Mouse (Mus musculus) CH12.LX (cell line): ENCODE data around the gene Tssk2. TPM values are rescaled to one million over a fixed set of nuclear protein-coding genes. Genes with fewer than 3 reads are reported as not detected.

Experiments
- DNase-seq: peaks from one replicate; pipeline ENCODE4 v3.0.0-alpha.2; 2013; ENCODE audit errors: extremely low read depth
- H3K27ac ChIP-seq: 2 replicates; pipeline ENCODE4 v1.5.1; 2012; ENCODE audit warnings: low read depth, mild to moderate bottlenecking, control low read depth, moderate library complexity; ENCODE audit not compliant: insufficient read depth
- H3K27me3 ChIP-seq: replicated peaks from 2 replicates; pipeline ENCODE3; 2012; ENCODE audit warnings: inconsistent platforms
- H3K36me3 ChIP-seq, 2 experiments: replicated peaks in 1 of 2; 2 replicates each; pipeline versions ENCODE3 to v1.6.1; 2012; ENCODE audit warnings: inconsistent platforms in 1 of 2, low read length in 1 of 2, mild to moderate bottlenecking in 1 of 2, mixed read lengths in 1 of 2, moderate library complexity in 1 of 2; ENCODE audit not compliant: control insufficient read depth in 1 of 2, insufficient read depth in 1 of 2
- H3K4me1 ChIP-seq, 2 experiments: 2 replicates each; pipeline ENCODE4 v1.6.1; 2012; ENCODE audit warnings: inconsistent platforms in 1 of 2, moderate library complexity in 1 of 2; ENCODE audit not compliant: insufficient read depth in 2 of 2, control insufficient read depth in 1 of 2
- H3K4me2 ChIP-seq: 2 replicates; pipeline ENCODE4 v1.6.1; 2012; ENCODE audit warnings: low read depth, mild to moderate bottlenecking, control low read depth; ENCODE audit not compliant: poor library complexity, insufficient read depth, severe bottlenecking
- H3K4me3 ChIP-seq, 3 experiments: fragments of 150-350 bp in 1 of 3; sonication (generic) in 1 of 3; replicated peaks in 1 of 3; 2 replicates each; pipeline versions ENCODE3 to v1.5.1; 2011 to 2012; ENCODE audit warnings: low read depth in 2 of 3, low read length in 2 of 3, mild to moderate bottlenecking in 2 of 3, moderate library complexity in 2 of 3, control low read depth in 1 of 3, improper control_type of control experiment in 1 of 3, inconsistent platforms in 1 of 3, mixed read lengths in 1 of 3; ENCODE audit not compliant: poor library complexity in 1 of 3
- H3K79me2 ChIP-seq: replicated peaks from 2 replicates; pipeline ENCODE4 v1.6.1; 2012; ENCODE audit warnings: mild to moderate bottlenecking, moderate library complexity; ENCODE audit not compliant: control insufficient read depth, poor library complexity, insufficient read depth, severe bottlenecking; ENCODE audit errors: extremely low read depth
- H3K9ac ChIP-seq: 2 replicates; pipeline ENCODE4 v1.6.1; 2012; ENCODE audit warnings: low read depth, mild to moderate bottlenecking, control low read depth, moderate library complexity; ENCODE audit not compliant: insufficient read depth
- H3K9me3 ChIP-seq: replicated peaks from 2 replicates; pipeline ENCODE3; 2012; ENCODE audit warnings: low read length, inconsistent platforms, mixed read lengths
- CTCF ChIP-seq, 2 experiments: IDR thresholded peaks in 1 of 2; conservative IDR thresholded peaks in 1 of 2; 2 replicates each; pipeline ENCODE4 v1.5.1; 2011 to 2012; ENCODE audit warnings: low read depth in 2 of 2, low read length in 2 of 2, improper control_type of control experiment in 1 of 2, inconsistent platforms in 1 of 2, mild to moderate bottlenecking in 1 of 2, moderate library complexity in 1 of 2
- E2F4 ChIP-seq: IDR thresholded peaks from 2 replicates; pipeline ENCODE4 v1.6.1; 2011; ENCODE audit warnings: low read depth, low read length, improper control_type of control experiment; ENCODE audit not compliant: insufficient replicate concordance
- ELF1 ChIP-seq: IDR thresholded peaks from 2 replicates; pipeline ENCODE4 v1.6.1; 2014; ENCODE audit warnings: low read depth, mild to moderate bottlenecking, inconsistent platforms, low read length, improper control_type of control experiment
- EP300 ChIP-seq: IDR thresholded peaks from 2 replicates; pipeline ENCODE4 v1.6.1; 2011; ENCODE audit warnings: low read length, improper control_type of control experiment
- ETS1 ChIP-seq: conservative IDR thresholded peaks from 2 replicates; pipeline ENCODE4 v1.6.1; 2012; ENCODE audit warnings: low read depth, mild to moderate bottlenecking, inconsistent platforms, low read length, improper control_type of control experiment, moderate library complexity
- HCFC1 ChIP-seq: IDR thresholded peaks from 2 replicates; pipeline ENCODE4 v1.6.1; 2012; ENCODE audit warnings: low read depth, mild to moderate bottlenecking, inconsistent platforms, low read length, improper control_type of control experiment
- JUN ChIP-seq: IDR thresholded peaks from 2 replicates; pipeline ENCODE4 v1.6.1; 2011; ENCODE audit warnings: low read depth, mild to moderate bottlenecking, low read length, improper control_type of control experiment, moderate library complexity; ENCODE audit not compliant: insufficient read depth
- JUND ChIP-seq: conservative IDR thresholded peaks from 2 replicates; pipeline ENCODE4 v1.6.1; 2011; ENCODE audit warnings: low read depth, low read length, improper control_type of control experiment
- KAT2A ChIP-seq: IDR thresholded peaks from 2 replicates; pipeline ENCODE4 v1.6.1; 2012; ENCODE audit warnings: low read length, improper control_type of control experiment, inconsistent platforms; ENCODE audit not compliant: insufficient replicate concordance
- MAFK ChIP-seq: IDR thresholded peaks from 2 replicates; pipeline ENCODE4 v1.6.1; 2011; ENCODE audit warnings: low read length, improper control_type of control experiment; ENCODE audit not compliant: insufficient replicate concordance
- MAX ChIP-seq: IDR thresholded peaks from 2 replicates; pipeline ENCODE4 v1.6.1; 2011; ENCODE audit warnings: low read length, improper control_type of control experiment
- MAZ ChIP-seq: IDR thresholded peaks from 2 replicates; pipeline ENCODE4 v1.6.1; 2012; ENCODE audit warnings: low read depth, mild to moderate bottlenecking, inconsistent platforms, low read length, improper control_type of control experiment, moderate library complexity
- MEF2A ChIP-seq: IDR thresholded peaks from 2 replicates; pipeline ENCODE4 v1.6.1; 2014; ENCODE audit warnings: low read depth, mild to moderate bottlenecking, inconsistent platforms, low read length, improper control_type of control experiment, borderline replicate concordance
- MXI1 ChIP-seq: IDR thresholded peaks from 2 replicates; pipeline ENCODE4 v1.6.1; 2011; ENCODE audit warnings: mild to moderate bottlenecking, low read depth, low read length, improper control_type of control experiment
- MYC ChIP-seq: IDR thresholded peaks from 2 replicates; pipeline ENCODE4 v1.6.1; 2011; ENCODE audit warnings: low read depth, mild to moderate bottlenecking, improper control_type of control experiment, low read length
- NELFE ChIP-seq: IDR thresholded peaks from 2 replicates; pipeline ENCODE4 v1.6.1; 2011; ENCODE audit warnings: low read depth, low read length, improper control_type of control experiment
- RAD21 ChIP-seq: IDR thresholded peaks from 2 replicates; pipeline ENCODE4 v1.6.1; 2011; ENCODE audit warnings: low read depth, mild to moderate bottlenecking, low read length, improper control_type of control experiment, moderate library complexity
- RCOR1 ChIP-seq: conservative IDR thresholded peaks from 2 replicates; pipeline ENCODE4 v1.6.1; 2012; ENCODE audit warnings: low read depth, mild to moderate bottlenecking, inconsistent platforms, low read length, improper control_type of control experiment
- SIN3A ChIP-seq: IDR thresholded peaks from 2 replicates; pipeline ENCODE4 v1.6.1; 2012; ENCODE audit warnings: low read length, improper control_type of control experiment, inconsistent platforms
- SMC3 ChIP-seq: IDR thresholded peaks from 2 replicates; pipeline ENCODE4 v1.6.1; 2011; ENCODE audit warnings: low read depth, low read length, improper control_type of control experiment
- TCF12 ChIP-seq: IDR thresholded peaks from 2 replicates; pipeline ENCODE4 v1.6.1; 2014; ENCODE audit warnings: low read depth, mild to moderate bottlenecking, inconsistent platforms, low read length, improper control_type of control experiment
- UBTF ChIP-seq: IDR thresholded peaks from 2 replicates; pipeline ENCODE4 v1.6.1; 2012; ENCODE audit warnings: low read depth, mild to moderate bottlenecking, inconsistent platforms, low read length, improper control_type of control experiment, moderate library complexity
- USF1 ChIP-seq: IDR thresholded peaks from 2 replicates; pipeline ENCODE4 v1.6.1; 2014; ENCODE audit warnings: low read depth, mild to moderate bottlenecking, inconsistent platforms, low read length, improper control_type of control experiment
- dilution Hi-C: fragments of 300-500 bp; cut with MboI; formaldehyde crosslinking; loops from 2 replicates; pipeline ENCODE4 v1.14.3; 2020; ENCODE audit warnings: low sequenced_read_pairs; ENCODE audit not compliant: extremely low pct_unique_long_range_greater_than_20kb, extremely low pct_ligation_motif_present
- in situ Hi-C: fragments of 300-500 bp; cut with MboI; formaldehyde crosslinking; loops from 3 replicates; pipeline ENCODE4 v1.14.3; 2019; ENCODE audit warnings: low sequenced_read_pairs, low pct_ligation_motif_present, low pct_unique_long_range_greater_than_20kb, mixed read lengths
- polyA plus RNA-seq: library from polyadenylated mRNA; unstranded; fragments of >175 nt; gene quantifications from 2 replicates; pipeline ENCODE4 v1.2.1, GENCODE M21; 2012; ENCODE audit warnings: low read depth; ENCODE audit not compliant: insufficient read length
- total RNA-seq, 2 experiments: library from RNA; depleted of rRNA; stranded (reverse); fragments of 300-350 nt in 1 of 2; fragments of >200 nt in 1 of 2; gene quantifications; 2 replicates each; pipeline ENCODE4 v1.2.3; 2012 to 2014

Gene Tssk2
- total and polyA plus RNA-seq, 3 experiments, result 0.21 TPM; not detected in 2

GRCm38 (mm10) chr16:17921325-17922162 lies 23.1 kb downstream of the Tssk2 start (continued):
- TF ChIP-seq MYC, result peak; percentile 81
- TF ChIP-seq MXI1, result peak; percentile 90
- TF ChIP-seq RCOR1, result no peak; the same call in 1 of the 2 replicates
- TF ChIP-seq MEF2A, result peak; percentile 49; the same call in 1 of the 2 replicates
- no peak for TF ChIP-seq MAFK
- TF ChIP-seq SMC3, result no peak
- TF ChIP-seq JUN, result no peak
- no peak for TF ChIP-seq JUND
- peak; percentile 39; the same call in 1 of the 2 replicates for TF ChIP-seq ETS1
- TF ChIP-seq HCFC1, result peak; percentile 90
- no peak for TF ChIP-seq RAD21
- TF ChIP-seq E2F4, result no peak
- peak; percentile 92 for TF ChIP-seq SIN3A

GRCm38 (mm10) chr16:17922163-17922538 lies 23.7 kb downstream of the Tssk2 start:
- H3K4me1 ChIP-seq, result peaks cover 13 to 40% of the 10 kb centered on the region in 2 experiments
- dilution Hi-C loops, result no loop called here

GRCm38 (mm10) chr16:17927351-17928082 lies 29.1 kb downstream of the Tssk2 start:
- H3K4me3 ChIP-seq, result peak overlapping the region; percentile 73 to 83 (median 83)
- H3K4me1 ChIP-seq, result peaks cover 9 to 43% of the 10 kb centered on the region in 2 experiments
- no peaks in the 10 kb centered on the region for H3K9me3 ChIP-seq
- peaks cover 19 to 39% of the 10 kb centered on the region in 2 experiments for H3K36me3 ChIP-seq
- no peaks in the 10 kb centered on the region for H3K27me3 ChIP-seq
- H3K9ac ChIP-seq, result peak overlapping the region; percentile 83
- in situ Hi-C loops, result no loop called here
- dilution Hi-C loops, result no loop called here
- no peak for DNase-seq
- TF ChIP-seq KAT2A (peak; percentile 49; the same call in 1 of the 2 replicates), TCF12 (no peak), MAFK (no peak), HCFC1 (peak; percentile 38; the same call in 1 of the 2 replicates), RCOR1 (no peak), MAZ (no peak), MAX (no peak), MEF2A (no peak), USF1 (no peak), UBTF (no peak), CTCF (conservative IDR thresholded peaks at IDR 0.05 in 1 of 2, IDR thresholded peaks at IDR 0.05 in 1 of 2; ENCODE audit: low read depth in 2 of 2, low read length in 2 of 2) (no peak), ELF1 (peak; percentile 93), ETS1 (no peak)
- H3K79me2 ChIP-seq, result peaks cover 2% of the 10 kb centered on the region; the same call in 1 of the 2 replicates
- peak overlapping the region; percentile 53 for H3K4me2 ChIP-seq
- H3K27ac ChIP-seq, result peak overlapping the region; percentile 43; the same call in 1 of the 2 replicates

More at GRCm38 (mm10) chr16:17922163-17922538, 23.7 kb downstream of the Tssk2 start:
- peaks cover 16% of the 10 kb centered on the region for H3K27me3 ChIP-seq
- H3K9ac ChIP-seq, result peak overlapping the region; percentile 92
- H3K79me2 ChIP-seq, result peaks cover 5% of the 10 kb centered on the region; the same call in 1 of the 2 replicates
- in situ Hi-C loops, result no loop called here
- H3K36me3 ChIP-seq, result peaks cover 19 to 39% of the 10 kb centered on the region in 2 experiments
- H3K4me2 ChIP-seq, result peak overlapping the region; percentile 90
- H3K27ac ChIP-seq, result 0 out of 2 replicates have a peak overlapping the region, but pooled peaks have one; percentile 2
- H3K4me3 ChIP-seq, result peak overlapping the region; percentile 62 to 100 (median 81)
- DNase-seq, result no peak
- H3K9me3 ChIP-seq, result peaks cover 4% of the 10 kb centered on the region
- no peak for TF ChIP-seq NELFE
- TF ChIP-seq SIN3A, result no peak
- TF ChIP-seq EP300, result no peak
